Mouse (Mus musculus): ENCODE measurements at regions not wholly inside any gene's neighbourhood (a gene's known extent, or its start where the extent isn't known, plus 50 kb on each side); places are given as distances from the start of the nearest gene placed in this dataset.

GRCm38 (mm10) chr11:90981626-90982025, 293.5 kb upstream of the Tom1l1 start:
- DNase-seq (ENCODE audit: extremely low spot score in 1 of 2, low spot score in 1 of 2), result no peak

- DNase-seq (ENCODE audit: extremely low spot score in 1 of 2, low spot score in 1 of 2), result no peak
These were observed 290.1 kb upstream of the Tom1l1 start for GRCm38 (mm10) chr11:90978234-90978633.

GRCm38 (mm10) chr11:90941076-90941475, 252.9 kb upstream of the Tom1l1 start:
- peak; percentile 36 to 63 for DNase-seq (ENCODE audit: extremely low spot score in 1 of 2, low spot score in 1 of 2)

- DNase-seq (ENCODE audit: extremely low spot score in 1 of 2, low spot score in 1 of 2), result no peak
These were observed 237.6 kb upstream of the Tom1l1 start for GRCm38 (mm10) chr11:90925738-90926137.

- DNase-seq (ENCODE audit: extremely low spot score in 1 of 2, low spot score in 1 of 2), result no peak
These were observed 229.6 kb upstream of the Tom1l1 start for GRCm38 (mm10) chr11:90917782-90918181.

GRCm38 (mm10) chr11:90894236-90894635, 206.1 kb upstream of the Tom1l1 start:
- no peak for DNase-seq (ENCODE audit: extremely low spot score in 1 of 2, low spot score in 1 of 2)

GRCm38 (mm10) chr11:90873122-90873521, 185.0 kb upstream of the Tom1l1 start:
- DNase-seq (ENCODE audit: extremely low spot score in 1 of 2, low spot score in 1 of 2), result no peak

- peak in 1 of 2 experiments; percentile 54 for DNase-seq (ENCODE audit: extremely low spot score in 1 of 2, low spot score in 1 of 2)
These were observed 183.5 kb upstream of the Tom1l1 start for GRCm38 (mm10) chr11:90871686-90872085.

GRCm38 (mm10) chr11:90863981-90864760, 176.0 kb upstream of the Tom1l1 start:
- DNase-seq (ENCODE audit: extremely low spot score in 1 of 2, low spot score in 1 of 2), result peak; percentile 44 to 67

GRCm38 (mm10) chr11:90855731-90856130, 167.6 kb upstream of the Tom1l1 start:
- no peak for DNase-seq (ENCODE audit: extremely low spot score in 1 of 2, low spot score in 1 of 2)

- no peak for DNase-seq (ENCODE audit: extremely low spot score in 1 of 2, low spot score in 1 of 2)
These were observed 167.2 kb upstream of the Tom1l1 start for GRCm38 (mm10) chr11:90855324-90855723.

- no peak for DNase-seq (ENCODE audit: extremely low spot score in 1 of 2, low spot score in 1 of 2)
These were observed 163.1 kb upstream of the Tom1l1 start for GRCm38 (mm10) chr11:90851221-90851620.

GRCm38 (mm10) chr11:90844925-90845319, 156.8 kb upstream of the Tom1l1 start:
- DNase-seq (ENCODE audit: extremely low spot score in 1 of 2, low spot score in 1 of 2), result no peak

- DNase-seq (ENCODE audit: extremely low spot score in 1 of 2, low spot score in 1 of 2), result no peak
These were observed 156.2 kb upstream of the Tom1l1 start for GRCm38 (mm10) chr11:90844266-90844924.

- no peak for DNase-seq (ENCODE audit: extremely low spot score in 1 of 2, low spot score in 1 of 2)
These were observed 150.0 kb upstream of the Tom1l1 start for GRCm38 (mm10) chr11:90838161-90838560.

- no peak for DNase-seq (ENCODE audit: extremely low spot score in 1 of 2, low spot score in 1 of 2)
These were observed 136.6 kb upstream of the Tom1l1 start for GRCm38 (mm10) chr11:90824761-90825160.

- DNase-seq (ENCODE audit: extremely low spot score in 1 of 2, low spot score in 1 of 2), result no peak
These were observed 128.6 kb upstream of the Tom1l1 start for GRCm38 (mm10) chr11:90816727-90817126.

GRCm38 (mm10) chr11:90814471-90814870, 126.3 kb upstream of the Tom1l1 start:
- no peak for DNase-seq (ENCODE audit: extremely low spot score in 1 of 2, low spot score in 1 of 2)

GRCm38 (mm10) chr11:90812971-90813370, 124.8 kb upstream of the Tom1l1 start:
- no peak for DNase-seq (ENCODE audit: extremely low spot score in 1 of 2, low spot score in 1 of 2)

GRCm38 (mm10) chr11:90812530-90812929, 124.4 kb upstream of the Tom1l1 start:
- no peak for DNase-seq (ENCODE audit: extremely low spot score in 1 of 2, low spot score in 1 of 2)

- peak in 1 of 2 experiments; percentile 7 for DNase-seq (ENCODE audit: extremely low spot score in 1 of 2, low spot score in 1 of 2)
These were observed 120.3 kb upstream of the Tom1l1 start for GRCm38 (mm10) chr11:90808443-90808842.

- no peak for DNase-seq (ENCODE audit: extremely low spot score in 1 of 2, low spot score in 1 of 2)
These were observed 119.2 kb upstream of the Tom1l1 start for GRCm38 (mm10) chr11:90807343-90807742.
